ENCODE assay signal across 11 mouse cellular contexts in the genomic region with DNA sequence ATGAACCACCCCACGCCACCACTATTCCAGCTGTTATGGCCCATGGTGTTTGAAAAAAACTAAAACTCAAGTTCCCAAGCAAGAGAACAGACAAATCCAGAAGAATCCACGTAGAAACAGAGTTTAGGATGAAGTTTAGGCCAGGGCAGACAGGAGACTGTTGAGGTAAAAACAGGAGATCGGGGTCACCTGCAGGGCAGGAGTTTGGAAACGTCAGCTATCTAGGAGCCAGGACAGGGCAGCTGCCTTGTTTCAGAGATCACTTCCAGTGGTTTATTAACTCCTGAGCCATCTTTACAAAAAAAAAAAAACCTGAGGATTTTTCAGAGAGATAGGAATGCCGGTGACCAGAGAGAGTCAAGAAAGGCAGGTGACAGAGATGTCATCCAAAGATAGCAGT.
"Had no signal": no experiment of that assay in that cellular context is flagged by ENCODE, and none has a peak within 500 bp of the region (broad histone marks: within the 10 kb centered on the region; RNA-seq: fewer than 3 reads in every experiment).

No protein-coding gene starts in this region.

- H3K4me1 ChIP-seq: hindbrain, embryonic 13.5 days; limb, embryonic 15.5 days; neural tube, embryonic 15.5 days had no signal

- H3K4me3 ChIP-seq: hindbrain, embryonic 13.5 days; left cerebral cortex, adult 2 months; limb, embryonic 15.5 days; liver, embryonic 13.5 days; myocyte; neural tube, embryonic 15.5 days had no signal

- H3K36me3 ChIP-seq: hindbrain, embryonic 13.5 days; limb, embryonic 15.5 days; liver, embryonic 13.5 days; neural tube, embryonic 15.5 days had no signal

- H3K27me3 ChIP-seq: hindbrain, embryonic 13.5 days; limb, embryonic 15.5 days; liver, embryonic 13.5 days; neural tube, embryonic 15.5 days had no signal

- H3K9ac ChIP-seq: hindbrain, embryonic 13.5 days; limb, embryonic 15.5 days; liver, embryonic 13.5 days; neural tube, embryonic 15.5 days had no signal

- ATAC-seq: hindbrain, postnatal 0 days had no signal

- H3K27ac ChIP-seq: hindbrain, embryonic 13.5 days; hindbrain, postnatal 0 days; left cerebral cortex, adult 2 months; limb, embryonic 15.5 days; liver, embryonic 13.5 days; neural tube, embryonic 15.5 days had no signal

- DNase-seq: liver, embryonic 13.5 days; midbrain, embryonic 14.5 days; spleen, adult 18-20 months; thymus, adult 2 months; thymus, postnatal 25 days had no signal

- H3K9me3 ChIP-seq: hindbrain, embryonic 13.5 days; limb, embryonic 15.5 days; liver, embryonic 13.5 days; neural tube, embryonic 15.5 days had no signal

- H3K4me2 ChIP-seq: hindbrain, embryonic 13.5 days; limb, embryonic 15.5 days; liver, embryonic 13.5 days; neural tube, embryonic 15.5 days had no signal
